Mouse (Mus musculus) E14TG2a.4 (cell line): ENCODE data around the gene Bbox1.

Experiments used
- CTCF ChIP-seq: conservative IDR thresholded peaks from 2 replicates; pipeline ENCODE4 v1.5.1; 2014; ENCODE audit warnings: low read length
- POU5F1 ChIP-seq: IDR thresholded peaks from 2 replicates; pipeline ENCODE4 v1.6.1; 2014; ENCODE audit warnings: low read length, borderline replicate concordance

GRCm38 (mm10) chr2:110319949-110320348 is 5.6 kb upstream of the Bbox1 start:
- TF ChIP-seq CTCF (no peak), POU5F1 (no peak)
